In genomic region chr9:67036527-67037118, GRCm38 (mm10) we compare ENCODE assay signal across 9 mouse cellular contexts. TPM values are rescaled to one million over a fixed set of nuclear protein-coding genes. Genes with fewer than 3 reads are reported as not detected.
DNase-seq lines count a peak whose midpoint lies in the region; ATAC-seq and TF ChIP-seq lines count a peak whose summit lies in the region.
"Had no signal": no experiment of that assay in that cellular context is flagged by ENCODE, and none has a peak within 500 bp of the region (broad histone marks: within the 10 kb centered on the region; RNA-seq: fewer than 3 reads in every experiment).

No protein-coding gene starts in this region.

- no peak for TF ChIP-seq CTCF in kidney, adult 2 months (conservative IDR thresholded peaks at IDR 0.05; ENCODE audit: insufficient read depth, insufficient read length, low read depth, low read length)
- no peak for TF ChIP-seq CTCF in MEL (IDR thresholded peaks at IDR 0.05 in 2 of 3, conservative IDR thresholded peaks at IDR 0.05 in 1 of 3; ENCODE audit: control insufficient read depth in 1 of 3, insufficient read depth in 1 of 3, low read depth in 2 of 3, low read length in 3 of 3, poor library complexity in 1 of 3, severe bottlenecking in 1 of 3)

- peaks cover 29% of the 10 kb centered on the region for H3K79me2 ChIP-seq in MEL (ENCODE audit: control insufficient read depth, insufficient read depth, low read length, poor library complexity)

- TF ChIP-seq EP300 in MEL (IDR thresholded peaks at IDR 0.05; ENCODE audit: low read depth in 1 of 2, low read length in 2 of 2), result peak in 1 of 2 experiments; percentile 1; a peak in 2 of 4 replicates

- H3K4me1 ChIP-seq in kidney, adult 2 months (ENCODE audit: control insufficient read depth, insufficient read depth, low read length), result peaks cover 16% of the 10 kb centered on the region
- H3K4me1 ChIP-seq in MEL (ENCODE audit: control insufficient read depth in 1 of 2, insufficient read depth in 2 of 2, low read length in 2 of 2), result peaks cover 26 to 30% of the 10 kb centered on the region in 2 experiments
- H3K4me1 ChIP-seq in embryonic facial prominence, embryonic 12.5 days, result peaks cover 32% of the 10 kb centered on the region
- H3K4me1 ChIP-seq in liver, embryonic 11.5 days (replicated peaks; ENCODE audit: control insufficient read depth, insufficient read depth, low read length), result peaks cover 46% of the 10 kb centered on the region

- peak; percentile 78 for DNase-seq in kidney, adult 2 months
- DNase-seq in kidney, postnatal 4 days, result no peak
- peak; percentile 55 for DNase-seq in MEL (ENCODE audit: low read depth, low spot score)
- DNase-seq in liver, embryonic 11.5 days (ENCODE audit: low spot score), result no peak
- no peak for DNase-seq in ovary, adult 18-20 months (ENCODE audit: low spot score)
- DNase-seq in layer of hippocampus, adult 9-10 months (ENCODE audit: low spot score), result no peak

- no peak for TF ChIP-seq RAD21 in MEL (IDR thresholded peaks at IDR 0.05; ENCODE audit: low read depth, low read length)

- no peak for ATAC-seq in embryonic facial prominence, embryonic 12.5 days (ENCODE audit: insufficient number of reproducible peaks, insufficient read depth, low FRiP score, low TSS enrichment)
- no peak for ATAC-seq in liver, embryonic 11.5 days (replicated peaks; ENCODE audit: low FRiP score)
- no peak for ATAC-seq in megakaryocyte-erythroid progenitor cell, adult 5-6 weeks (replicated peaks; ENCODE audit: low FRiP score, low TSS enrichment, poor library complexity, severe bottlenecking)

- peaks cover 13% of the 10 kb centered on the region for H3K36me3 ChIP-seq in kidney, adult 2 months (ENCODE audit: control insufficient read depth, insufficient read depth, low read length)
- peaks cover 10 to 31% of the 10 kb centered on the region in 2 experiments for H3K36me3 ChIP-seq in MEL (ENCODE audit: control insufficient read depth in 1 of 2, insufficient read depth in 2 of 2, low read length in 2 of 2)
- H3K36me3 ChIP-seq in embryonic facial prominence, embryonic 12.5 days, result peaks cover 62% of the 10 kb centered on the region
- H3K36me3 ChIP-seq in liver, embryonic 11.5 days (ENCODE audit: control insufficient read depth, insufficient read depth, low read length), result peaks cover 47% of the 10 kb centered on the region

- no peaks in the 10 kb centered on the region for H3K27me3 ChIP-seq in kidney, adult 2 months (replicated peaks; ENCODE audit: control insufficient read depth, insufficient read depth, low read length)
- no peaks in the 10 kb centered on the region for H3K27me3 ChIP-seq in MEL (ENCODE audit: control insufficient read depth in 1 of 2, insufficient read depth in 2 of 2, low read length in 2 of 2)
- H3K27me3 ChIP-seq in embryonic facial prominence, embryonic 12.5 days, result no peaks in the 10 kb centered on the region
- H3K27me3 ChIP-seq in liver, embryonic 11.5 days (replicated peaks; ENCODE audit: control insufficient read depth, insufficient read depth, low read length), result no peaks in the 10 kb centered on the region

- H3K9me3 ChIP-seq in MEL (replicated peaks; ENCODE audit: insufficient read depth, low read length), result no peaks in the 10 kb centered on the region
- H3K9me3 ChIP-seq in embryonic facial prominence, embryonic 12.5 days, result peaks cover 6% of the 10 kb centered on the region
- H3K9me3 ChIP-seq in liver, embryonic 11.5 days (ENCODE audit: control insufficient read depth, low read length), result peaks cover 6% of the 10 kb centered on the region

- peak overlapping the region; percentile 27 for H3K9ac ChIP-seq in MEL (ENCODE audit: control insufficient read depth, low read depth, low read length, poor library complexity, severe bottlenecking)
- H3K9ac ChIP-seq in embryonic facial prominence, embryonic 12.5 days, result no peak overlapping the region
- no peak overlapping the region for H3K9ac ChIP-seq in liver, embryonic 11.5 days (ENCODE audit: low read depth, low read length)
- H3K9ac ChIP-seq: forebrain, postnatal 0 days had no signal

- TF ChIP-seq POLR2A in kidney, adult 2 months (IDR thresholded peaks at IDR 0.05; ENCODE audit: low read depth, low read length), result no peak
- no peak for TF ChIP-seq POLR2A in MEL (IDR thresholded peaks at IDR 0.05; ENCODE audit: control insufficient read depth in 1 of 2, insufficient read depth in 1 of 2, low read depth in 1 of 2, low read length in 2 of 2, poor library complexity in 1 of 2)

- WGBS in kidney, adult 2 months, result 22% methylated on average over 2 of the region's 2 CpGs
- WGBS in embryonic facial prominence, embryonic 12.5 days, result 48% methylated on average over 2 of the region's 2 CpGs
- 68% methylated on average over 2 of the region's 2 CpGs for WGBS in liver, embryonic 11.5 days

- peak overlapping the region; percentile 61 for H3K27ac ChIP-seq in kidney, adult 2 months (ENCODE audit: insufficient read depth, low read depth, low read length)
- H3K27ac ChIP-seq in MEL (ENCODE audit: control insufficient read depth, low read depth, low read length), result peak overlapping the region; percentile 63
- 0 out of 2 replicates have a peak overlapping the region, but pooled peaks have one; percentile 52 for H3K27ac ChIP-seq in embryonic facial prominence, embryonic 12.5 days
- peak overlapping the region; percentile 59; the same call in 1 of the 2 replicates for H3K27ac ChIP-seq in liver, embryonic 11.5 days (ENCODE audit: low read depth, low read length)

- H3K4me3 ChIP-seq in kidney, adult 2 months (ENCODE audit: insufficient read depth, low read depth, low read length), result no peak overlapping the region
- H3K4me3 ChIP-seq in MEL (ENCODE audit: control insufficient read depth in 1 of 2, insufficient read depth in 1 of 2, low read depth in 2 of 2, low read length in 2 of 2), result peak overlapping the region in 1 of 2 experiments; percentile 40; a peak in 2 of 4 replicates
- no peak overlapping the region for H3K4me3 ChIP-seq in embryonic facial prominence, embryonic 12.5 days
- no peak overlapping the region for H3K4me3 ChIP-seq in liver, embryonic 11.5 days (ENCODE audit: low read depth, low read length)

- H3K4me2 ChIP-seq in embryonic facial prominence, embryonic 12.5 days (replicated peaks), result no peak overlapping the region
- H3K4me2 ChIP-seq in liver, embryonic 11.5 days, result no peak overlapping the region

TF ChIP-seq in MEL, 35 proteins besides CTCF, POLR2A, EP300 and RAD21:
- TF ChIP-seq ZKSCAN1 (IDR thresholded peaks at IDR 0.05; ENCODE audit: low read depth, low read length) (peak; percentile 57; the same call in 1 of the 2 replicates), CHD1 (IDR thresholded peaks at IDR 0.05; ENCODE audit: low read depth, low read length) (peak; percentile 84), GABPA (IDR thresholded peaks at IDR 0.05; ENCODE audit: low read depth, low read length) (no peak), ETS1 (IDR thresholded peaks at IDR 0.05; ENCODE audit: low read depth, low read length) (peak; percentile 16; the same call in 1 of the 2 replicates), SIN3A (IDR thresholded peaks at IDR 0.05; ENCODE audit: low read length) (peak; percentile 25; the same call in 1 of the 2 replicates), ZNF384 (IDR thresholded peaks at IDR 0.05; ENCODE audit: low read depth, low read length) (0 out of 2 replicates have a peak, but pooled peaks have one; percentile 17), RCOR1 (IDR thresholded peaks at IDR 0.05; ENCODE audit: low read depth, low read length) (no peak)
TF ChIP-seq in MEL: peak in this region for 5.

RNA-seq across cellular contexts. Expression of gene Tpm1, which starts 12.6 kb away (rescaled TPM):
- polyA plus RNA-seq in kidney, adult 2 months (2012; rRNA removed), result 57.9 and 110 TPM in 2 replicates
- total RNA-seq in MEL (2012; rRNA removed), result 38.2 and 56.5 TPM in 2 replicates
- 100 to 1,000 TPM in 1 of 2 experiments, not detected in 1; 113 TPM for polyA plus RNA-seq in MEL (2012; ENCODE audit: insufficient read depth in 1 of 2, insufficient read length in 2 of 2, low read depth in 1 of 2, low replicate concordance in 2 of 2, missing spikeins in 1 of 2)
- polyA plus RNA-seq in embryonic facial prominence, embryonic 12.5 days (2016; fragmentation: Nextera tagmentation; extraction: Ambion mirVana), result 673 and 801 TPM in 2 replicates
- 378 and 420 TPM in 2 replicates for polyA plus RNA-seq in liver, embryonic 11.5 days (2014; fragmentation: Nextera tagmentation; extraction: Ambion mirVana)
- 64.9 and 77.2 TPM in 2 replicates for total RNA-seq in megakaryocyte-erythroid progenitor cell, adult 5-6 weeks (2014; fragmentation: Nextera tagmentation)
- total RNA-seq in megakaryocyte-erythroid progenitor cell, adult 5-6 weeks (2017), result 88.4 and 108 TPM in 2 replicates

Comparison
In these comparisons a context has a peak if more than half of its experiments do, and no peak if none do; other contexts are left out.
1. DNase-seq: peak in kidney, adult 2 months (single experiment) and MEL (single experiment); none in kidney, postnatal 4 days (0 of 2), liver, embryonic 11.5 days (single experiment), ovary, adult 18-20 months (single experiment) and layer of hippocampus, adult 9-10 months (single experiment).
2. Peak in every context shown above with its lines, with median percentiles within 50 percentile points of each other: H3K27ac ChIP-seq.